Mouse (Mus musculus): ENCODE measurements around the gene Tmem115. TPM values are rescaled to one million over a fixed set of nuclear protein-coding genes. Genes with fewer than 3 reads are reported as not detected.

The Tmem115 gene
- 10 to 100 TPM; 22.1 to 22.8 TPM for total RNA-seq (2021)

- peak; percentile 92 for DNase-seq
These were observed at the start of gene Tmem115 for GRCm38 (mm10) chr9:107533791-107534407. Gene Tmem115 (plus strand): TSS chr9:107533945.

GRCm38 (mm10) chr9:107484302-107484701 lies 49.4 kb upstream of the Tmem115 start:
- DNase-seq: no peak

GRCm38 (mm10) chr9:107484766-107485165 lies 49.0 kb upstream of the Tmem115 start:
- no peak for DNase-seq

GRCm38 (mm10) chr9:107486086-107486485 lies 47.7 kb upstream of the Tmem115 start:
- DNase-seq: no peak

- DNase-seq: peak; percentile 79
These were observed 47.1 kb upstream of the Tmem115 start for GRCm38 (mm10) chr9:107486507-107487225.

- no peak for DNase-seq
These were observed 43.6 kb upstream of the Tmem115 start for GRCm38 (mm10) chr9:107490146-107490545.

- no peak for DNase-seq
These were observed 43.1 kb upstream of the Tmem115 start for GRCm38 (mm10) chr9:107490625-107491024.

- DNase-seq: no peak
These were observed 40.2 kb upstream of the Tmem115 start for GRCm38 (mm10) chr9:107493511-107493910.

GRCm38 (mm10) chr9:107494238-107494637 lies 39.5 kb upstream of the Tmem115 start:
- no peak for DNase-seq

- no peak for DNase-seq
These were observed 37.4 kb upstream of the Tmem115 start for GRCm38 (mm10) chr9:107496359-107496758.

GRCm38 (mm10) chr9:107500708-107501286 lies 32.9 kb upstream of the Tmem115 start:
- no peak for DNase-seq

- no peak for DNase-seq
These were observed 31.5 kb upstream of the Tmem115 start for GRCm38 (mm10) chr9:107502131-107502846.

GRCm38 (mm10) chr9:107504662-107505537 lies 28.8 kb upstream of the Tmem115 start:
- DNase-seq: peak; percentile 29

- no peak for DNase-seq
These were observed 25.5 kb upstream of the Tmem115 start for GRCm38 (mm10) chr9:107508266-107508665.

- DNase-seq: no peak
These were observed 23.2 kb upstream of the Tmem115 start for GRCm38 (mm10) chr9:107510384-107511100.

GRCm38 (mm10) chr9:107511436-107511835 lies 22.3 kb upstream of the Tmem115 start:
- DNase-seq: no peak

- no peak for DNase-seq
These were observed 21.4 kb upstream of the Tmem115 start for GRCm38 (mm10) chr9:107512326-107512725.

GRCm38 (mm10) chr9:107514303-107514955 lies 19.3 kb upstream of the Tmem115 start:
- peak; percentile 92 for DNase-seq

- no peak for DNase-seq
These were observed 13.4 kb upstream of the Tmem115 start for GRCm38 (mm10) chr9:107520331-107520730.

- DNase-seq: no peak
These were observed 12.6 kb upstream of the Tmem115 start for GRCm38 (mm10) chr9:107521190-107521589.

Measured in heart, postnatal 4 days (tissue).